Mouse (Mus musculus) stomach, embryonic 14.5 days (tissue): ENCODE measurements around the gene Scpep1. TPM values are rescaled to one million over a fixed set of nuclear protein-coding genes. Genes with fewer than 3 reads are reported as not detected.
"Not testable (repeated sequence)": the region's sequence is repeated elsewhere in the genome, so short reads cannot be mapped to it uniquely, and the experiment has no call there.

Source experiments
- ATAC-seq: fragments of 200-750 bp; cut with Nextera tagmentation; 2 replicates; pipeline ENCODE4 v1.8.0; 2017; ENCODE audit warnings: low read depth, moderate TSS enrichment; ENCODE audit not compliant: insufficient number of reproducible peaks, insufficient read depth, low FRiP score
- H3K27ac ChIP-seq: fragments of 300-500 bp; sonication (generic); 2 replicates; pipeline ENCODE4 v1.5.1; 2014; ENCODE audit warnings: mild to moderate bottlenecking, low read length, moderate library complexity, mixed read lengths
- H3K27me3 ChIP-seq: fragments of 300-500 bp; sonication (generic); 2 replicates; pipeline ENCODE4 v1.6.1; 2014; ENCODE audit warnings: low read length, control low read depth, mixed read lengths; ENCODE audit not compliant: control insufficient read depth, insufficient read depth
- H3K36me3 ChIP-seq: fragments of 300-500 bp; sonication (generic); 2 replicates; pipeline ENCODE4 v1.6.1; 2014; ENCODE audit warnings: mild to moderate bottlenecking, control low read depth, low read length, moderate library complexity, mixed read lengths; ENCODE audit not compliant: control insufficient read depth, insufficient read depth
- H3K4me1 ChIP-seq: fragments of 300-500 bp; sonication (generic); 2 replicates; pipeline ENCODE4 v1.6.1; 2014; ENCODE audit warnings: low read length, control low read depth, mixed read lengths; ENCODE audit not compliant: control insufficient read depth, insufficient read depth
- H3K4me2 ChIP-seq: fragments of 300-500 bp; sonication (generic); replicated peaks from 2 replicates; pipeline ENCODE4 v1.6.1; 2014; ENCODE audit warnings: low read depth, low read length, control low read depth
- H3K4me3 ChIP-seq: fragments of 300-500 bp; sonication (generic); 2 replicates; pipeline ENCODE4 v1.5.1; 2014; ENCODE audit warnings: low read depth, low read length, control low read depth
- H3K9ac ChIP-seq: fragments of 300-500 bp; sonication (generic); replicated peaks from 2 replicates; pipeline ENCODE4 v1.6.1; 2014; ENCODE audit warnings: low read depth, mild to moderate bottlenecking, control low read depth, low read length, moderate library complexity, mixed read lengths
- H3K9me3 ChIP-seq: fragments of 300-500 bp; sonication (generic); 2 replicates; pipeline ENCODE4 v1.6.1; 2016; ENCODE audit warnings: low read depth, low read length, control low read depth; ENCODE audit not compliant: control insufficient read depth
- WGBS: fragments of 180-500 bp; shearing (Covaris S2); extraction: QIAGEN DNeasy Blood & Tissue Kit; methylation state at CpG from one replicate; pipeline ENCODE4 v1.1.7; 2014; 5-methylcytosine and 5-hydroxymethylcytosine counted together
- polyA plus RNA-seq: library from polyadenylated mRNA; unstranded; fragments of >200 nt; fragmentation: Nextera tagmentation; extraction: Ambion mirVana; gene quantifications from 2 replicates; pipeline ENCODE4 v1.2.1, GENCODE M21; 2014

The Scpep1 gene
- polyA plus RNA-seq, 1 experiment from 2014 or later: 73.5 TPM

GRCm38 (mm10) chr11:88901341-88901802 is 53.9 kb downstream of the Scpep1 start:
- no peaks in the 10 kb centered on the region for H3K36me3 ChIP-seq
- H3K4me1 ChIP-seq: no peaks in the 10 kb centered on the region; the same call in 1 of the 2 replicates
- H3K9me3 ChIP-seq: no peaks in the 10 kb centered on the region
- H3K4me2 ChIP-seq: no peak overlapping the region
- H3K27ac ChIP-seq: no peak overlapping the region
- no peak overlapping the region for H3K4me3 ChIP-seq
- no peak for ATAC-seq
- H3K9ac ChIP-seq: no peak overlapping the region
- 67% methylated on average over 7 of the region's 7 CpGs for WGBS
- H3K27me3 ChIP-seq: no peaks in the 10 kb centered on the region

DNA sequence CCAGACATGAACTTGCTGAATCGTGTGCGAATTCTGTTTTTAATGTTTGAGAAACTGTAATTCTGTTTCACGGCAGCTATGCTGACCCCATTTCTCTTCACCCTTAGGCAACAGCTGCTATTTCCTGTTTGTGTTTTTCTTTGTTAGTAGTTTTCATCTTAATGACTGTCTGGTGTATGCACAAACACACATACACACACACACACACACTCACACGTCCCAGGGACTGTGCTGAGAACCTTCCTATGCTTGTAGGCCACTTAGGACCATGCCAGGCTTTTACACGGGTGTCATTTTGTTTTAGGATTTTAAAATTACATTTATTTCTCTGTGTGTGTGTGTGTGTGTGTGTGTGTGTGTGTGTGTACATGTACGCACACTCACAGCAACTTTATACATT is 55.7 kb downstream of the Scpep1 start:
- Histone ChIP-seq H3K4me1 (no peaks in the 10 kb centered on the region; the same call in 1 of the 2 replicates), H3K27ac (no peak overlapping the region), H3K4me3 (no peak overlapping the region), H3K27me3 (no peaks in the 10 kb centered on the region), H3K9me3 (no peaks in the 10 kb centered on the region), H3K4me2 (no peak overlapping the region), H3K9ac (no peak overlapping the region), H3K36me3 (no peaks in the 10 kb centered on the region)
- ATAC-seq: no peak
- WGBS: 90% methylated on average over 6 of the region's 6 CpGs

DNA sequence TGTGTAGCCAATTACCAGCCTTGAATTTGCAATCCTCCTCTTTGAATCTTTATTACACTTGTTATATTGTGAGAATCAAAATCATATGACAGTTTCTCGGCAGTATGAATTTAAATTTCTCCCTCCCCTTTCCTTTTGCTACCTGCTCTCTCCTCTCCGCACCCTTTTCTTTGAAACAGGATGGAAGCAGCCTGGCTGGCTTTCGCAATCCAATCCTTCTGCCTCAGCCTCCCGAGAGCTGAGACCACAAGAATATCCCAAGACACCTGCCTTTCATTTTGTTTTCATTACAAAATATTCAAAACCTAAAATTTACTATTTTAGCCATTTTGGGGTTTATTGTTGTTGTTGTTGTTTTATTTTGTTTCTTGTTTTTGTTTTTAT is 56.9 kb downstream of the Scpep1 start:
- H3K4me1 ChIP-seq: no peaks in the 10 kb centered on the region; the same call in 1 of the 2 replicates
- no peaks in the 10 kb centered on the region for H3K27me3 ChIP-seq
- WGBS: 81% methylated on average over 4 of the region's 4 CpGs
- no peak for ATAC-seq
- H3K4me2 ChIP-seq: no peak overlapping the region
- no peaks in the 10 kb centered on the region for H3K9me3 ChIP-seq
- H3K27ac ChIP-seq: no peak overlapping the region
- H3K4me3 ChIP-seq: no peak overlapping the region
- H3K36me3 ChIP-seq: no peaks in the 10 kb centered on the region
- no peak overlapping the region for H3K9ac ChIP-seq

GRCm38 (mm10) chr11:88897624-88898379 is 57.5 kb downstream of the Scpep1 start:
- H3K4me2 ChIP-seq: peak overlapping the region; percentile 20; the same call in 1 of the 2 replicates
- no peaks in the 10 kb centered on the region; the same call in 1 of the 2 replicates for H3K4me1 ChIP-seq
- H3K36me3 ChIP-seq: no peaks in the 10 kb centered on the region
- no peak overlapping the region for H3K27ac ChIP-seq
- 39% methylated on average over 15 of the region's 15 CpGs for WGBS
- no peak overlapping the region for H3K9ac ChIP-seq
- no peak for ATAC-seq
- H3K9me3 ChIP-seq: no peaks in the 10 kb centered on the region
- H3K4me3 ChIP-seq: no peak overlapping the region
- no peaks in the 10 kb centered on the region for H3K27me3 ChIP-seq

DNA sequence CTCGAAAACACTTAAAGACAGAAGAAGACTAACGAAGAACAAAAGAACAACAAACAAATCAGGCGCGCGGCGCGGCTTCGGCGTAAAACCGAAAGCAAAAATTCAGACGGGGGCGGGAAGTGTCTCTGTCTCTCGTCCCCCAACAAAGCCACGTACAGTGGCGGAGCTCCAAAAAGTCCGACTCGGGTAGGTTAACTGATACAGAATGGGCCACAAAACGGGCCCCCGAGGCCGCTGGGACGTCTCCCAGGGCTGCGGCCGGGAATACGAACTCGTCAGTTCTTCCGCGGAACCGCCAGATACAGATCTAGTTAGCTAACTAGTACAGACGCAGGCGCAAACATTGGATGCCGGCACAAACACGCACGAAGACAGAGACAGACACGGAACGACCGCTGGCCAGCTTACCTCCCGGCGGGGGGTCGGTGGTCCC is 59.4 kb downstream of the Scpep1 start:
- not testable (repeated sequence) for H3K36me3 ChIP-seq, H3K27ac ChIP-seq, H3K9me3 ChIP-seq, ATAC-seq, H3K27me3 ChIP-seq, H3K4me2 ChIP-seq, H3K9ac ChIP-seq, H3K4me1 ChIP-seq
- 19% methylated on average over 21 of the region's 39 CpGs for WGBS
- peak overlapping the region; percentile 23; the same call in 1 of the 2 replicates for H3K4me3 ChIP-seq

DNA sequence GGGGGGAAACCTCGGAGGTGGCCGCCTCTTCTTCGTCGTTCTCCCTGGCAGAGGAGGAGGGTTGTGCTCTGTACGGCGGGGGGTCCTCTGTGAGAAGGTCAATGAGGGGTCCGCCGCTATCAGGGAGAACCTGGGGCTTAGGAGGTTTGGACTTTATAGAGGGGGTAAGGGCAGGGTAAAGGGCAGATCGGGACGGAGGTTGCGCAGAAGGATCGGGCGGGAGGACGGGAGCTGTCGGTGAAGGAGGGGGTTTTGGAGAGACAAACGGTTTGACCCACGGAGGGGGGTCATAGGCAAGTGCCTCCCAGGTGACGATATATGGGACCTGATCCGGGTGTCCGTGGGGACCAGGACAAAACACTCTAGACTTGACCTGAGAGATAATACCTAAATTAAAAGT is 60.0 kb downstream of the Scpep1 start:
- H3K4me3 ChIP-seq: peak overlapping the region; percentile 23; the same call in 1 of the 2 replicates
- H3K4me1 ChIP-seq, ATAC-seq, H3K9me3 ChIP-seq, H3K4me2 ChIP-seq, H3K36me3 ChIP-seq, H3K9ac ChIP-seq, H3K27ac ChIP-seq, H3K27me3 ChIP-seq: not testable (repeated sequence)
- WGBS: 62% methylated on average over 13 of the region's 20 CpGs

GRCm38 (mm10) chr11:88894279-88894678 is 61.0 kb downstream of the Scpep1 start:
- H3K36me3 ChIP-seq, H3K4me2 ChIP-seq, ATAC-seq, H3K27ac ChIP-seq, H3K4me3 ChIP-seq, H3K27me3 ChIP-seq, H3K9me3 ChIP-seq, H3K4me1 ChIP-seq, H3K9ac ChIP-seq: not testable (repeated sequence)
- WGBS: 84% methylated on average over 11 of the region's 14 CpGs

- ATAC-seq, H3K9me3 ChIP-seq, H3K4me3 ChIP-seq, H3K4me2 ChIP-seq, H3K9ac ChIP-seq, H3K4me1 ChIP-seq, H3K27ac ChIP-seq, H3K36me3 ChIP-seq, H3K27me3 ChIP-seq: not testable (repeated sequence)
- no CpG with 5 or more reads among the region's 8 CpGs for WGBS
Observed at GRCm38 (mm10) chr11:88893501-88893900, 61.8 kb downstream of the Scpep1 start.

GRCm38 (mm10) chr11:88892789-88893188 is 62.5 kb downstream of the Scpep1 start:
- H3K4me3 ChIP-seq, H3K36me3 ChIP-seq, H3K4me2 ChIP-seq, H3K9me3 ChIP-seq, H3K27ac ChIP-seq, ATAC-seq, H3K9ac ChIP-seq, H3K4me1 ChIP-seq, H3K27me3 ChIP-seq: not testable (repeated sequence)
- 96% methylated on average over 20 of the region's 24 CpGs for WGBS
